Mouse (Mus musculus): ENCODE results near the gene D13Ertd608e.
"Not testable (repeated sequence)": the region's sequence is repeated elsewhere in the genome, so short reads cannot be mapped to it uniquely, and the experiment has no call there.

D13Ertd608e gene

DNA sequence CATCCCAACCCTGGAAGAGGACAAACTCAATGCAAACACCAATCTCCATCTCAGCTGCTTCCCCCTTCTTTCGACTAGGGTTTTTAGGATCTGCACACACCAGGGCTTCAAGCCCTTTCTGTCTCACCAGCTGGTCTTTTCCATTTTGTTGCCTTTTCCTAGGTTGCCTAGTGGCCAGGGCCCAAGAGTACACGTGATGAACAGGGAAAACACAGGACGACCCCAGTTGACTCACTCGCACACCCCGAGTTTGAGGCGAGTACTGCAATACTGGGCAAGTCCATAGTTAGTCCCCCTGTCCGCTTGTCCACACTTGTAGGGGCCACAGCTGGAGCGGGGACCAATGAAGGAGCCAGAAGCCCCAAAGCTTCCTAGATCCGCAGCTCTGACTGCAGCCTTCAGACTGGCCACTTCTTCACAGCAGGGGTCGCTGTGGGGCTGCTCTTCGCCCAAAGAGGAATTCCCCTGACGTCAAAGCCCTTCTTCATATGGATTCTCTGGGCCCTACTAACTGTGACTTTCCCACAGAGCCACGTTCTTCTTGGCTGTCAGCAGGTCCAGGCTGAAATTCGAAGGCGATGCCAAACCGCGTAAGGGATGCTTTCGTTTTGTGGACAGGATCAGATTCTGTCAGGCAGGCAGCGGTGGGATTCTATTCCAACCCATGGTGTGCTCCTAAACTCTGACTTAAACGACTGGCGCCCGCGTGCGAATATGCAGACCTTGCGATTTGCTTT lies at the start of gene D13Ertd608e:
D13Ertd608e (plus strand) TSS at position 687 of the 737 bp plus-strand sequence.
- peak; percentile 24 for DNase-seq (ENCODE audit: inconsistent ontology term)

DNA sequence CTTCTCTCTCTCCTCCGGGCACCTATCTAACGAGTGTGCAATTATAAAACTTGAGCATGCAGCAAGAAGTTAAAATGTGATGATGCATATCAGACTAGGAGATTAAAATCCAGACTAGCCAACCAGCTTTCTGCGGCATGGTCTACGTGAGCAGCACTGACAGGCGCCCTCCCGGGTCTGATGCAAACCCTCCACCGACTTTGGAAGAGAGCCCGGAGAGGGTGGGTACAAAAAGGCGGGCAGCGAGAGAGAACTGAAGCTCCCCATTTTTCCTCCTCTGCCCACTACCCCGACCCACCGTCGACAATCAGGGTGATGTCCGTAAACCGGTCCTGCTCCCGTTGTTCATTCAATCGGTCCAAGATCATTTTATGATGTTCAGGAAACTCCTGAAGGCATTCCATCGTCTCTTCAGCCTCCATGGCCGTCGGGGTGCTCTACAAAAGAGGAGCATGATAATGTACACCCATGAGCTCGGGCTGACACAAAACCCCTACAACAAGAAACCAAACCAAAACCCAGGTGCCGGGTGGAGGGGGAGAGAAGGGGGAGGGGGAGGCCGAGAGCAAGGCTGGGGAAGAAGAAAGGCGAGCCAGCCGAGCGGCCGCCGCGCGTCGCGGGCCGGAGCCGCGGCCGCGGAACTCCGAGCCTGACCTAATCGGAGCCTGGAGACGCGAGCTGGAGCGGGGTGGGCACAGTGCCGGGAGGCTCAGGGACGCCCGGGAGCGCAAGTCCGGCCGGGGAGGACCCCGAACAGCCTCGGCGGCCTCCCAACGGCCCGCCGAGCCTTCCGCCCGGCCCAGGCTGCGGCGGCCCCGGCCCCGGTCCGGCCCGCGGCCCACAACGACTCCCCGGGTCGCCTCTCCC lies 45.7 kb upstream of the D13Ertd608e start:
- DNase-seq (ENCODE audit: inconsistent ontology term): peak; percentile 79

DNA sequence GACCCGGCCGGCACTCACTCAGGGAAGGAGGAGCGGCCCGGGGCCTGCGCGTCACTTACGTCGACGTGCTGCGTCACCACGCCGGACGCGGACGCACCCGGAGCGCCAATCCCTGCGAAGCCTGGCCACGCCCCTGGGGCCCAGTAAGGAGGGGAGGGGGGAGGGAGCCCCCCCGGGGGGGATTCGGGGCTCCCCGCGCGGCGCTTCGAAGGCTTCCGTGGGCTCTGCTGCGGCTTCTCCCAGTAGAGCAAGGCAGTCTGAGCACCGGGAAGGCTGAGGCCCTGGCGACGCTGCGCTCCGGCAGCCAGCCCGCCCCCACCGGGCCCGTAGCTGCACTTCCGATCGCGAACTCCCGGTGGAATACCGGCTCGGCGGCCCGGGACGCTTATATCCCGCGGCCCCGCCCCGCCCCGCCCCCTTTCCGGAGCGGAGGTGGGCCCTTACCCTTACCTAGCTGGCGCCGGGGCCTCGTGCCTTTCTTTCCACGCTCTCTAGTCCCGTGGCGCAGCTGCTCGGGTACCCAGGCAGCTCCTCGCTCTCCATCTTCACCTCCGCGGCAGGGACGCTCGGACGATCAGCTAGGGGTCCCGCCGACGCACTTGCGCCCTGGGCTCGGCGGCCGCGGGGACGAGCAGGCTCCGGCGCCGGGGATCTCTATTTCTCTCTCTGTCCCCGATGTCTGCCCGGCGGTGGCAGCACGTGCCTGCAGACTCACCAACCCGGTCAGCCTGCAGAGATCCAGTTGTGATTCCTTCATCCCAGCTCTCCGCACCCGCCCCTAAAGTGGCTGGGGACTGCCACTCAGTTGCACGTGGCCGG lies 44.8 kb upstream of the D13Ertd608e start, which contains the start of gene Zfp131:
Zfp131 (minus strand) TSS at position 129 of the 819 bp plus-strand sequence.
- peak; percentile 98 for DNase-seq (ENCODE audit: inconsistent ontology term)

DNA sequence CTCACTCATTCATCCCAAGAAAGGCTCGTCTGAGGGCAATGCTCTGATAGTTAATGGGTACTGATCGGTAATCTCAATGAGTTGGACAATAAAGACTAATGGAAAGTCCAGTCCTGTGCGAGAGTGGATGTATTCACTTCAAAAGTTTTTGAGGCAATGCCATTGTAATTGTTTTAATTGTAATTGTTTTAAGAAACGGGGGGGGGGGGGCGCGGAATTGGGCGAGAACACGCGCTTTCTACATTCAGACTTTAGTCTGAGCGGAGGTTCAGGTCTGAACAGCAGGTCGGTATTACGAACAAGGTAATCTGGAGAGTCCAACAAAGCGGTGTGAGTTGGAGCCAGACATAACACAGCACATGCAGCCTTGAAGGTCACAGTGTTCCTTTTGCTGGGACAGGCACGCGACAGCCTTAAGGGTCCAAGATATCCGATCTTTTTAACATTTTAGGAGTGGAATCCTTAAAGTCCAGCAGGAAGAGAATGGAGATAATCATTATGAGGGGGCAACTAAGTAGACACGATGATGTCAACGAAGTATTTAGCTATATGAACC lies 44.1 kb upstream of the D13Ertd608e start:
- DNase-seq (ENCODE audit: inconsistent ontology term): no peak

DNA sequence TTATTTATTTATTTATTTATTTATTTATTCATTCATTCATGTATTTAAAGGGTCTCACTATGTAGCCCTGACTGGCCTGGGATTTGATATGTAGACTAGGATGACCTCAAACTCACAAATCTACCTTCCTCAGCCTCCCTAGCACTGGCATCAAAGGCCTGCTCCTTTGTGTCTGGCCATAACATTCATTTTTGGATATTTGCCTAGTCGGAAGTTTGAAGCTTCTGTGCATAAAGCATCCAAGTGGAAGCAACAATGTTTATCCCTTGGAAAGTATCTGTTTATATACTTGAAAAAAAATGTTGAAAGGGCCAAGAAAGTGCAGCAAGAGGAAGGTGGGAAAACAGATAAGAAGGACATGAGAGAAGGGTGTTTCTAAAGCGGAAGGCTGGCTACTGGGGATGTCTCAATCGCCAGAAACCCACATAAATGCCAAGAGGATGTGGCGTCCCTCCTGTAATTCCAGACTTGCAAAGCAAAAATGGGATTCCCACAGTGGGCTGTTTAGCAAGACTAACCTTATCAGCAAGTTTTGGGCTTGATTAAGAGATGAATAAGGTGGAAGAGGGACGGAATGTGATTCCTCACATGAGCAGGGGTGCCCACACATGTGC lies 42.9 kb upstream of the D13Ertd608e start:
- DNase-seq (ENCODE audit: inconsistent ontology term): no peak

DNA sequence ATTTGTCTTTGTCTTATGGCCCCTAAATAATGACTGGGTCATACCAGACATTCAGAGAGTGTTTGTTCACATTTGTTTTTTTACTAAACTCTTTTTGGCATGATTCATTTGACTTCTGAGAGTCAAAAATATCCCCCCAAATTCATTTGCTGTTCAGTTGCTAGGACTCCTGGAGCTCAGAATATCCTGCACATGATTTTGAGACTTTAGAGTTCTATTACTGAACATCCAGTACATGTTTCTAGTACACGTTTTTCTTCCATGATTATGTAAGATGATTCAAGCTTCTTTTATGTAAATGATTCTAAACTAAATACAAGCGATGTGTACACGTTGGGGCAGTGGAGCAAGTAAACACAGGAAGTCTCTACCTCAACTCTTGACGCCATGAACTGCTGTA lies 38.1 kb upstream of the D13Ertd608e start:
- DNase-seq (ENCODE audit: inconsistent ontology term): no peak

DNA sequence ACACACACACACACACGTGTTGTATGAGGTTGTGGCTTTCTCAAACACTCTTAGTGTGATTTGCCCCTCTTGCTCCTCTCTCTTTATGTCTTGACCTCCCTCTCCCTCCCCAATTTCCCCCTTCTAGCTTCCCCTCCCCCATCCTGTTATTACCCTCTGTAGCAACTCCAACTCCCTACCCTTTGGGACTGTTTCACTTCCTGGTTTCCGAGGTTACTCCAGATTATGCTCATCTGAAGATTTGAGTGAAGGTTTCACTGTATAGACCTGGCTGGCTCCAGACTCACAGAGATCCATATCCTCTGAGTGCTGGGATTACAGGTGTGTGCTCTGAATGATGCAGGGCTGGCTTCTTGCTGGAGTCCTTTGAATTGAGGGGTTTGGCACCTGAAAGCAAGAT lies 26.9 kb upstream of the D13Ertd608e start:
- no peak for DNase-seq (ENCODE audit: inconsistent ontology term)

DNA sequence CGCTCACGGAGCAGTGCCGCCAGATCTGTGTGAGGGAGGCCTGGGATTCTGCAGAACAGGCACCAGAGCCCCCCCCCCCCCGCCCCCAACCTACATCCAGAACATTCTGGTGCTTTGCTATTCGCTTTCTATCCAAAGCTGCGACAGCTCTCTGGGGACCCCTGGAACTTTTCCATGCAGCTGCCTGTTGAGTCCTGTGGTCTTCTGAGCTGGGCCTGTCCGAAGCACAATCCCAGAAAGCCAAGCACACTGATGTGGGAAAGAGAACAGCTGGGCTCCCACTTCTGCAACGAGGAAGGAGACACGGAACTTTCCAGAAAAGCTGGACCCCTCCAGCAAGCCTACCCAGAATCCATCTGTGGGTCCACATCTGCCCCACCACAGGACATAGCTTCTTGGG lies 25.8 kb upstream of the D13Ertd608e start:
- no peak for DNase-seq (ENCODE audit: inconsistent ontology term)

DNA sequence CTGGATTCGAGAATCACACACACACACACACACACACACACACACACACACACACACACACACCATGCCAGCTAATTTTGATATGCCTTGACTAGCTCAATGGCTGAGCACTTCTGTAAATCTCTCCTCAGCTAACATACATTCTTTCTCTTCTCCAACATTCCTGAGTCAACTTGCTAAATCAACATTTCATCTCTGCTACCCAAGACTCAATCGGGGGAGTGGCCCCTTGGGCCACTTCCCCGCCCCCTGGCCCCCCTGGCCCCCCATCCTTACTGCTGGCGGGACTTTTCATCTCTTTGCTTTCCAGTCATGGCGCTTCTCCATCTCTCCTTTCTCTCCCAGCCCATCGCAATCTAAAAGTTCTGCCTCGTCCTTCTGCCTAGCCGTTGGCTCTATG lies 19.0 kb upstream of the D13Ertd608e start:
- no peak for DNase-seq (ENCODE audit: inconsistent ontology term)

DNA sequence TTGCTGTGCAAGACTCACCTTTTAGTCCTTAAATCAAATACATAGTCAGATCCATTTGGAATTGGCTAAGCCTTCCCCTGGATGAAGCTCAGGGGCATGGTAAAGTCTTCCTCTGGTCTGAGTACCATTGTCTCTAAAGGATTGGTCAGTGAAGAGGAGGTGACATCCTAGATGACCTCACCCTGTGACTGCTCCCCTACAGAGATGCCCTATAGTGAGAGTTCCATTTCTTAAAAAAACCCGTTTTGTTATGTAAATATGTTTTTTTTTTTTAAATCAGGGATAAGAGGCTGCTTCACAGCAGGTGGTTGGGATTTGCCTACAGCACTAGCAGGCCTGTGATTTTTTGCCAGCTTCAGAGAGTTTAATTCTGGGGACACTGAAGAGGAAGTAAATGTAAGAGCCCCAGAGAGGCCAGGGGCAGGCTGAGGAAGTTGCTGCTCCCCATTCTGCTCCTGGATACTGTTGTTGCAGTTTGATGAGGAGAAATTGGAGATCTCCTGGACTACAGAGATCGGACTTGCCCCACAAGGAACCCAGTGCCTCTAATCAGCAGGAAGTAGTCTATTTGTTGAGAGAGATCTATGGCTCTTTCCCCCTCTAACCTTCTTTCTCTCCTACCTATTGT lies 18.1 kb upstream of the D13Ertd608e start:
- DNase-seq (ENCODE audit: inconsistent ontology term): no peak

DNA sequence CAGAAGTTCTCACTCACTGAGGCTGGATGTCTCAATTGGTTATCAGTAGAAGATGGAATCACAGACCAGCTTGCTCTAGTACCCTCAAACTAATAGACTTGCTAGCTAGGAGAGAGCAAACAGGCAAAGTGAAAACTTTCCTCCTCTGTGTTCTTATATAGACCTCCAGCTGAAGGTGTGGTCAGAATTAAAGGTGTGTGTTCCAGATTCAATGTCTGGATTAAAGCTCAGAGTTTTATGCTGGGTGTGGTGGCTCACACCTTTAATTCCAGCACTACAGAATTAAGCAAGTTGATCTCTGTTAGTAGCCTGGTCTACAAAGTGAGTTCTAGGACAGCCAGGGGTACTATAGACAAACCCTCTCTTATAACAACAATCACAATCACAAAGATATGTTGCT lies 5.7 kb upstream of the D13Ertd608e start, which contains the start of gene AF067063:
AF067063 (minus strand) TSS at position 101 of the 400 bp plus-strand sequence.
- DNase-seq (ENCODE audit: inconsistent ontology term): not testable (repeated sequence)

DNA sequence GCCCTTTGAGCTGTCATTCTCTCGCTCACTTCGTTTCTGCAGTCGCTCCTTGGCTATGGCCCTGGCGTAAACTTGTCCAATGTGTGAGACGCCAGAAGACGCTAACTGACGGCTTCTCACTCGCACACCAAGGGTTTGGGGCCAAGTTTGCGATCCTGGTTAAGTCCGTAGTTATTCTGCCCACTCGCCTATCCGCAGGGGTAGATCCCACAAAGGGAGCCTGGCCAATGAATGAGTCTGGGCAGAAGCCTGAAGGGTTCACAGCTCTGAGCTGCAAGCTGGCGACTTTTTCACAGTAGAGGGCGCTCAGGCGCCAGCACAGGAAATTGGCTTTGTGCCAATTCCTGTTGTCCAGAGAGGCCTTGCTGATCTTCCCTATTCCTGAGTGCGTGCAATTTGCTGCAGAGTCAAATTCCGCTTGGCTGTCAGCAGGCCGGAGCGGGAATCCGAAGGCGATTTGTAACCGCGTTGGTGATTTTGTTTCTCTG lies 562 bp downstream of the D13Ertd608e start:
- peak; percentile 49 for DNase-seq (ENCODE audit: inconsistent ontology term)

DNA sequence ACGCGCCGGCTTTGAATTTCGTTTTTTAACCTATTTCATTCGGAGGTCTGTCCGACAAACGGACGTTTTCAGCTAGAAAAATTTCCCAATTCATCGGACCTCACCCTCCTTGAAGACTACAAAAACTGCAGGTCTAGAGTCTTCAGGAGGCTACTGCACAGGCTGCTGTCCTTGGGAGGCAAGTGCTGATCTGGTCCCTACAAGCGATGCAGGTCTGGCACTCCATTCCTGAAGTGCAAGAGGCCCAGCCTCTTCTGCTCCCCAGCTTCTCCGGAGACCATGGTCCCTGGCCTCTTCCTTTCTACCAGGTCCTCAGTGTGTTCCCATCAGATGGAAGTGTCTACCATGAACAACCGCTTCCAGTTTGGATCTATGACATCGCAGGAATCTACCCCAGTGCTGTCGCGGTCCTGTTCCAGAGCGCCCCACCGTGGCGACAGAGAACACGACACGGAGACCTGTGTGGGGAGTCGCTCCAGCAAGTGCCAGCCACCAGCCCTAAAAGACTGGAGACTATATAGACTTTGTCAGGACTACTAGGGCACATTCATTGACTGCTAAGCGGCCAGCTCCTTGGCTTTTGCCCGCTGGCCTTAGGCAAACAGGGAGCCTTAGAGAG lies 2.0 kb downstream of the D13Ertd608e start:
- DNase-seq (ENCODE audit: inconsistent ontology term): peak; percentile 14

DNA sequence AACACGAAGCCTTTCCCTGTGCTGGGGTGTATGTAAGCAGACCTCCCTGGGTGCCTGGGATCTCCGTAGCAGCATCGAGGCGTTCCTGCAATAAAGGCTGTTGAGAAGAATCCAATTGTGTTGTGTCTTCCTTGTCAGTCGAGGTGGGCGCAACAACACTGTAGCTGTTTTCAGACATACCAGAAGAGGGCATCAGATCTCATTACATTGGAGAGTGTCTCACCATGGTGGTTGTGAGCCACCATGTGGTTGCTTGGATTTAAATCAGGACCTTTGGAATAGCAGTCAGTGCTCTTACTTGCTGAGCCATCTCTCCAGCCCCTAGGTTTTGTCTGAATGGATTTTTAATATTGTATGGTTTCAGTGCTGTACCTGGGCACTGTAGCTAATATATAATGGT lies 4.2 kb downstream of the D13Ertd608e start:
- DNase-seq (ENCODE audit: inconsistent ontology term): not testable (repeated sequence)

DNA sequence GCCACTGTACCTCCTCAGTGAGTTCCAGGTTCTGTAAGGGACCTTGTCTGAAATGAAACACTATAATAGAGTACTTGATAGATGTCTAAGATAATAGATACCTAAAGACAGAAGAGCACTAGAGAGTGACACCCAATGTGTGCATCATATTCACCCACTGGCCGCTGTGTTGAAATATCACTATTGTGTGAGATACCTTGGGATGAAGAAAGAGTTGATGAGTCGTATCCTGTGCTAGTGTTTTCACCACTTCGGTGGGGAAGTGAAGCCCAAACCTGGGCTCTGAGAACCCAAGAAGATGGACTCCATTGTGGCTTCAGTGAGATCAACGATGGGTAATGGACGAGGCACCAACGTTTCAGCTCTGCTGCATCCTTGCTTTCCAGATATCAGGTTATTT lies 26.6 kb downstream of the D13Ertd608e start:
- DNase-seq (ENCODE audit: inconsistent ontology term): not testable (repeated sequence)

DNA sequence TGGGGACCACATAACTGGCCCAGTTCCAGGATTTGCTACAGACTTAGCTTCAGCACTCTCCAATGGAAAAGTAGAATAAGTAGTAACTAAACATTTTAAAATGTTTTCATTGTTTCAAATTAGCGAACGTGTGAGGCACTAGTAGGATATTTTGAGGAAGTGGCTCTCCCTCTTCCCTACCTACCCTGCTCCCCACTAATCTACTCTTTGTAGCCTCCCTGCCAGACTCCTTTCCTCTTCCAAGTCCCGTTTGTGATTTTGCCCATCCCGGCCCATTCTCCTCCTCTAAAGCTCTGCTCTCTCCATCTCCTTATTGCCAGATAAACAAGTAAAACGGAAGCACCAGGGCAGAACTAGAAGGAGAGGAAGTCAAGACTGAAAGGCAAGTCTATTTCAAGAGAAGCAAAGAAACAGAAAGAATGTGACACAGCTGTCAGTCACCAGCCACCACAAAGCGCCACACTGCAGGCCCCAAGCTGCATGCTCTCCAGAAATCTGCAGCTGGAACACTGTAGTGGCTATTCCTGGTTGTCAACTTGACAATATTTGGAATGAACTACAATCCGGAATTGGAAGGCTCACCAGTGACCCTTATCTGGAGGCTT lies 28.7 kb downstream of the D13Ertd608e start:
- DNase-seq (ENCODE audit: inconsistent ontology term): not testable (repeated sequence)

DNA sequence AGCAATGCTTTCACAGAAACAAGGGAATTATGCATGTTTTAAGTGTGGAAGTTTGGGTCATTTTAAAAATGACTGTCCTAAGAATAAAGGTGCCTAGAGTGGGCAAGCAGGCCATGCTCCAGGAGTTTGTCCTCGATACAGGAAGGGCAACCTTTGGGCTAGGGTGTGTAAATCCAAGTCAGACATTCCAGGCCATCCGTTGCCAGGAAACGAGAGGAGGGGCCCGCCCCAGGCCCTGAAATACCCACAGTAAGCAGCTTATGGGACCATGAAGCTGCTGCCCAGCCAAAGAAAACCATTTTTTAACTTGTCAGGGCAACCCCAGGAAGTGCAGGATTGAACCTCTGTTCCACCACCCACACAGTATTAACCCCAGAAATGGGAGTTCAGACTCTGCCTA lies 51.1 kb downstream of the D13Ertd608e start:
- not testable (repeated sequence) for DNase-seq (ENCODE audit: inconsistent ontology term)

DNA sequence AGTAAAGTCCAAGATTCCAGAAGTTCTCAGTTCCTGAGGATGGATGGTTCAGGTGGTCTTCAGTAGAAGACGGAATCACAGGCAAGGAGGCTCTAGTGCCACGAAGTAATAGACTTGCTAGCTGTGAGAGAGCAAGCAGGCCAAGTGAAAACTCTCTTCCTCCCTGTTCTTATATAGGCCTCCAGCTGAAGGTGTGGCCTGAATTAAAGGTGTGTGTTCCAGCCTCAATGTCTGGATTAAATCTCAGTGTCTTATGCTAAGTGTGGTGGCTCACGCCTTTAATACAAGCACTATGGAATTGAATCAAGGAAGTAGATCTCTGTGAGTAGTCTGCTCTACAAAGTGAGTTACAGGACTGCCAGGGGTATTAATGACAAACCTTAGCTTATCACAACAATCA lies 58.9 kb downstream of the D13Ertd608e start, which contains the start of gene Tcstv1:
Tcstv1 (minus strand) TSS at position 101 of the 400 bp plus-strand sequence.
- not testable (repeated sequence) for DNase-seq (ENCODE audit: inconsistent ontology term)

All from Muller cell, postnatal 12 days (primary cell).